Mouse (Mus musculus) thymus, adult 2 months (tissue): ENCODE results near the gene Hpcal1. TPM values are rescaled to one million over a fixed set of nuclear protein-coding genes. Genes with fewer than 3 reads are reported as not detected.

Experiments used
- DNase-seq: peaks from one replicate; pipeline ENCODE4 v3.0.0; 2021
- H3K27ac ChIP-seq: fragments of 200-500 bp; 2 replicates; pipeline ENCODE4 v1.5.1; 2012; ENCODE audit warnings: low read length, control low read depth; ENCODE audit not compliant: control insufficient read depth, insufficient read depth
- H3K27me3 ChIP-seq: fragments of 200-500 bp; 2 replicates; pipeline ENCODE4 v1.6.1; 2012; ENCODE audit warnings: mild to moderate bottlenecking, low read length, moderate library complexity, mixed read lengths; ENCODE audit not compliant: control insufficient read depth, insufficient read depth
- H3K36me3 ChIP-seq: fragments of 200-500 bp; 2 replicates; pipeline ENCODE4 v1.6.1; 2012; ENCODE audit warnings: mild to moderate bottlenecking, low read length, moderate library complexity; ENCODE audit not compliant: control insufficient read depth, insufficient read depth
- H3K4me1 ChIP-seq: fragments of 200-500 bp; replicated peaks from 2 replicates; pipeline ENCODE4 v1.6.1; 2012; ENCODE audit warnings: low read length; ENCODE audit not compliant: control insufficient read depth, insufficient read depth
- H3K4me3 ChIP-seq: fragments of 200-500 bp; 2 replicates; pipeline ENCODE4 v1.5.1; 2012; ENCODE audit warnings: mild to moderate bottlenecking, low read length, control low read depth, moderate library complexity; ENCODE audit not compliant: control insufficient read depth, insufficient read depth
- CTCF ChIP-seq: fragments of 200-500 bp; IDR thresholded peaks from 2 replicates; pipeline ENCODE4 v1.5.1; 2012; ENCODE audit warnings: mild to moderate bottlenecking, control low read depth, low read length, moderate library complexity, borderline replicate concordance; ENCODE audit not compliant: control insufficient read depth, poor library complexity, insufficient read depth; ENCODE audit errors: extremely low read depth
- POLR2A ChIP-seq: fragments of 200-500 bp; IDR thresholded peaks from 2 replicates; pipeline ENCODE4 v1.6.1; 2012; ENCODE audit warnings: mild to moderate bottlenecking, low read length, control low read depth, moderate library complexity; ENCODE audit not compliant: control insufficient read depth, poor library complexity, insufficient read depth; ENCODE audit errors: extremely low read depth
- WGBS: fragments of 180-500 bp; shearing (Covaris S2); methylation state at CpG from one replicate; pipeline ENCODE4 v1.1.7; 2018; 5-methylcytosine and 5-hydroxymethylcytosine counted together
- polyA plus RNA-seq: library from polyadenylated mRNA; depleted of rRNA; stranded (reverse); fragments of >200 nt; gene quantifications from 2 replicates; pipeline ENCODE4 v1.2.3, GENCODE M21; 2012

Gene Hpcal1
- polyA plus RNA-seq, 1 experiment, result 322 TPM

- WGBS, result 94% methylated on average over 13 of the region's 13 CpGs
- no peak for DNase-seq
- Histone ChIP-seq H3K27me3 (no peaks in the 10 kb centered on the region), H3K27ac (no peak overlapping the region), H3K36me3 (no peaks in the 10 kb centered on the region), H3K4me1 (peaks cover 63% of the 10 kb centered on the region), H3K4me3 (no peak overlapping the region)
- no peak for TF ChIP-seq CTCF
- TF ChIP-seq POLR2A, result no peak
These were observed 32.0 kb downstream of the Hpcal1 start for GRCm38 (mm10) chr12:17722452-17723181.

- TF ChIP-seq CTCF, result no peak
- no peak for TF ChIP-seq POLR2A
- DNase-seq, result no peak
- H3K27me3 ChIP-seq, result no peaks in the 10 kb centered on the region
- no peak overlapping the region; the same call in 1 of the 2 replicates for H3K27ac ChIP-seq
- H3K4me3 ChIP-seq, result no peak overlapping the region
- WGBS, result 95% methylated on average over 1 of the region's 1 CpGs
- H3K36me3 ChIP-seq, result no peaks in the 10 kb centered on the region
- H3K4me1 ChIP-seq, result peaks cover 64% of the 10 kb centered on the region
These were observed 32.5 kb downstream of the Hpcal1 start for GRCm38 (mm10) chr12:17723182-17723570.

- Histone ChIP-seq H3K4me1 (peaks cover 67% of the 10 kb centered on the region), H3K27ac (peak overlapping the region; percentile 95), H3K4me3 (no peak overlapping the region), H3K36me3 (no peaks in the 10 kb centered on the region), H3K27me3 (no peaks in the 10 kb centered on the region)
- no peak for DNase-seq
- 92% methylated on average over 6 of the region's 6 CpGs for WGBS
- TF ChIP-seq CTCF, result no peak
- no peak for TF ChIP-seq POLR2A
These were observed 33.3 kb downstream of the Hpcal1 start for GRCm38 (mm10) chr12:17723999-17724398.

- DNase-seq, result peak; percentile 44
- H3K27ac ChIP-seq, result peak overlapping the region; percentile 95
- WGBS, result 6% methylated on average over 3 of the region's 3 CpGs
- peaks cover 73% of the 10 kb centered on the region for H3K4me1 ChIP-seq
- no peak for TF ChIP-seq CTCF
- no peak for TF ChIP-seq POLR2A
- no peaks in the 10 kb centered on the region for H3K36me3 ChIP-seq
- H3K27me3 ChIP-seq, result no peaks in the 10 kb centered on the region
- H3K4me3 ChIP-seq, result no peak overlapping the region
These were observed 33.9 kb downstream of the Hpcal1 start for GRCm38 (mm10) chr12:17724412-17725090.

- H3K36me3 ChIP-seq, result no peaks in the 10 kb centered on the region
- H3K27me3 ChIP-seq, result no peaks in the 10 kb centered on the region
- peaks cover 76% of the 10 kb centered on the region for H3K4me1 ChIP-seq
- TF ChIP-seq POLR2A (no peak), CTCF (no peak)
- DNase-seq, result no peak
- WGBS, result 71% methylated on average over 6 of the region's 6 CpGs
- H3K27ac ChIP-seq, result peak overlapping the region; percentile 95
- H3K4me3 ChIP-seq, result no peak overlapping the region
These were observed 34.9 kb downstream of the Hpcal1 start for GRCm38 (mm10) chr12:17725592-17725991.

GRCm38 (mm10) chr12:17726576-17727320 lies 36.1 kb downstream of the Hpcal1 start:
- Histone ChIP-seq H3K4me3 (no peak overlapping the region), H3K27ac (peak overlapping the region; percentile 95), H3K27me3 (no peaks in the 10 kb centered on the region), H3K4me1 (peaks cover 74% of the 10 kb centered on the region), H3K36me3 (no peaks in the 10 kb centered on the region)
- 23% methylated on average over 10 of the region's 10 CpGs for WGBS
- TF ChIP-seq CTCF (no peak), POLR2A (no peak)
- peak; percentile 47 for DNase-seq
